Mouse (Mus musculus): ENCODE results near the gene Nkpd1. TPM values are rescaled to one million over a fixed set of nuclear protein-coding genes. Genes with fewer than 3 reads are reported as not detected.

Gene Nkpd1
- polyA plus RNA-seq (2017; shearing (Covaris generic)) = not detected

DNA sequence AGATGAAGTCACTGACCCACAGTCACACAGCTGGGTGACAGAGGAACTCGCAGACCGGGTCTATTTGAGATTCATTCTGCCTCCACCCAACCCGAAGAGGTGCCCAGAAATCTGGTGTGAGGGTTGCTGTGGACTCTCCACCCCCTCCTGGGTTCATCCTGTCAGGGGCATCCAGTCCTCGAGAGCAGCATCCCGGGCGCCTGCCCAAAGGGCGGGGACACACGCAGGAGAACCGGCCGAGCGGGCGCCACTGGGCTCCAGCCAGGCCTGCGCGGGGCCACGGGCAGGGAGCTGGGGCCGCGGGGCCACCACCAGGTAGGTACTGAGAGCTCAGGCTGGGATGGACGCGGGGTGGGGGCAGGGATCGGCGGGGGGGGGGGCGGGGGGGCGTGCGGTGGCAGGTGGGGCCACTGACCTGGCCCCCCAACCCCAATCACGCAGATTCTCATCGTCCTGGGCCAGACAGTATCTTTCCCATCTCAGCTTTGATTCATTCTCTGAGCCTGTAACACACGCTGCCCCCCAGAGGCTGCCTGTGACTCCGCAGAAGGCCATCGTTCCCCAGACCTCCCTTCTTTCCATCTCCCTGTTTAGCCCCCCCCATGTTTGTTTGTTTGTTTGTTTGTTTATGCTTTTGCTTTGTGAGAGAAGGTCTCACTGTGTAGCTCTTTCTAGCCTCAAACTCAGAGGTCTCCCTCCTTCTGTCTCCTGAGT, at the start of gene Nkpd1:
Gene Nkpd1 (plus strand): TSS at position 187 of the 714 bp plus-strand sequence.
- ATAC-seq = no peak

DNA sequence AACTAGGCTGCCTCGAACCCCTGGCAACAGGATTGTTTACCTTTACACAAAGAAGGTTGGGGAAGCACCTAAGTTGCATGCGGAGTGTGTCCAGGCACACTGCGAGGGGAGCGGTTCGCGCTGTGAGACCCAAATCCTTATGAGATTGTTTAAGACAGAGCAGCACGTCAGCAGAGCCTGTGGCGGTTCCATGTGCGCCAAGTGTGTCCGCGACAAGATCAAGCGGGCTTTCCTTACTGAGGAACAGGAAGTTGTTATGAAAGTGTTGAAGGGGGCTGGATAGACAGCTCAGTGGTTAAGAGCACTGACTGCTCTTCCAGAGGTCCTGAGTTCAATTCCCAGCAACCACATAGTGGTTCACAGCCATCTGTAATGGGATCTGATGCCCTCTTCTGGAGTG, 49.4 kb upstream of the Nkpd1 start:
- no peak for ATAC-seq

DNA sequence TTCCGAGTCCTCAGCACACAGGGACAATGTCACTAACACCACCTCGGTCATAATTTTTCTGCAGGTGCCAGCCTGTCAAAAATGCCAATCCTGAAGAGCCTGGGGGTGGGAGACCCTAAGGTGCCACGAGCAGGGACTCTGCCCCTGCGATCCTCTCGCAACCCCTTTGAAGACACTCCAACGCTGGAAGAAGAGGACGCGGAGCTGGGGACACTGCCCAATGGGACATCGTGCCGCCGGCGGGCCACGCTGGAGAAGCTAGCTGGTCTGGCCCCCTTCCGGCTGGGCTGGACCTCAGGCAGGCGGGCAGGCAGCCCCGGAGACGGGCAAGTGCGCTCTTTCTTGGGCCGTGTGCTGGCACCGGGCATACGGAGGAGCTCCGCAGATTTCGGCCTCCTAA, 48.2 kb upstream of the Nkpd1 start:
- ATAC-seq = no peak

DNA sequence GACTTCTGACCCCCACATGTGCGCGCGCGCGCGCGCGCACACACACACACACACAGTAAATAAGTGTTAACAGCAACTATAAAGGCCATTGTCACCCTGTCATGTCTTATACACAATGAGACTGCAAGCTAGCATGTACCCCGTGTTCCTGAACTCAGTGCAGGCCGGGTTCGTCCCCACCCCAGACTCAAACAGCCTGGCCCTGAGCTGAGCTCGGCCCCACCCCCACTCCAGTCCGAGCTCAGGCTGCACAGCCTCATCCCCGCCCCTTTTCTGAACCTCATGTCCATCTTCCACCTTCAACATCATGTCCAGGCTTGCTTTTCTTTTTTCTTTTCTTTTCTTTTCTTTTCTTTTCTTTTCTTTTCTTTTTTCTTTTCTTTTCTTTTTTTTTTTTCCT, 47.3 kb upstream of the Nkpd1 start:
- no peak for ATAC-seq

DNA sequence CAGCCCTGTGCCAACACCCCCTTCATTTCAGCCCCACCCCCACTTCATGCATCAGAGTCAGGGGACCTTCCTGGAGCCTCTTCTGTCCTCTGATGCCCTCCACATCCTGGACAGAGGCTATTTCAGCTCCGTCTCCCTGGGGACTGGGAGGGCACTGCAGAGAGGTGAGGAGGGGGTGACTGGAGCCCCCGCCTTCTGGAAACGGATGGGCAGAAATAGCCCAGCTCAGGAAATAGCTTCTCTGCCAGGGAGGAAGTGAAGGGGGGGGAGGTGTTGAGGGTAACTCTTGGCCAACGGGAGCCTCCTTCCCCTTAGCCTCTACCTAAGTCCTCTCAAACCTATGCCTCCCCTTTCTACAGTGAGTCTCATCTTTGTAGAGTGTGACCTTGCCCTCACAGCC, 45.2 kb upstream of the Nkpd1 start:
- peak; percentile 40 for ATAC-seq

DNA sequence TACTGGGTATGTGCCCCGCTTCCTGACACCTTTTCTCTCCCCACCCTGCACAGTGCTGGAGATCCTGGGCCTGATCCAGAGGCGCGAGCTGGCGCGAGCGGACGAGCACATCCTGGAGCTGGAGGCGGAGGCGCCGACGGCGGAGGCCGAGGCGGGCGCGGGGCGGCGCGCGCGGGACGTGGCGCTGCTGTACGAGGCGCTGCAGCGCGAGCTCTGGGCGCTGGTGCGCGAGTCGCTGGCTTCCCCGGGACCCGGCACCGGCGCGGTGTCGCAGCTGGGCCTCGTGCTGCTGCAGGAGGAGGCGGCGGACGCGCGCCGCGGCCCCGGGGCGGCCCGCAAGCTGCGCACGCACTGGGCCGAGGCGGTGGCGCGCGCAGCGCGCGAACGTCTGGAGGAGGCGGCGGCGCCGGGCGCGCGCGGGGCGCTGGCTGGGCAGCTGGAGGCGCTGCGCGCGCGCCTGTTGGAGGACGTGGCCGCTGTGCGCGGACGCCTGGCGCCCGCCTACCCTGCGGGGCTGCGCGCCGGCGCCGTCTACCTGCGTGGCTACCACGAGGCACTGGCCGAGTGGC, 43.7 kb upstream of the Nkpd1 start:
- no peak for ATAC-seq

DNA sequence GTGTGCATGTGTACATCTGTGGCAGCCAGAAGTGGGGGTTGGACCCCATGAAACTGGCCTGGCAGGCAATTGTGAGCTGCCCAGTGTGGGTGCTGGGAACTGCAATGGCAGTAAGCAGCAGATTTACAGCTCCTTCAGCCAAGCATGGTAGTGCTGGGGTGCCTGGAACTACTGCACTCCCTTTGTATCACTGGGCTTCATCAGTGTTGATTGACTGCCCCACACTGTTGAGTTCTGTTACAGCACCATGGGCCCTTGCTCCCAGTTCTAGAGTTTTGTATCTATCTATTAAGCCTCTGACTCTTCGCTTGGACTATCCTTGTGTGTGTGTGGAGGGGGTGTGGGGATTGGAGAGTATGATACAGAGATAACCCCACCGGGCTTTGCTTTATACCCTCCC, 40.6 kb upstream of the Nkpd1 start:
- no peak for ATAC-seq

DNA sequence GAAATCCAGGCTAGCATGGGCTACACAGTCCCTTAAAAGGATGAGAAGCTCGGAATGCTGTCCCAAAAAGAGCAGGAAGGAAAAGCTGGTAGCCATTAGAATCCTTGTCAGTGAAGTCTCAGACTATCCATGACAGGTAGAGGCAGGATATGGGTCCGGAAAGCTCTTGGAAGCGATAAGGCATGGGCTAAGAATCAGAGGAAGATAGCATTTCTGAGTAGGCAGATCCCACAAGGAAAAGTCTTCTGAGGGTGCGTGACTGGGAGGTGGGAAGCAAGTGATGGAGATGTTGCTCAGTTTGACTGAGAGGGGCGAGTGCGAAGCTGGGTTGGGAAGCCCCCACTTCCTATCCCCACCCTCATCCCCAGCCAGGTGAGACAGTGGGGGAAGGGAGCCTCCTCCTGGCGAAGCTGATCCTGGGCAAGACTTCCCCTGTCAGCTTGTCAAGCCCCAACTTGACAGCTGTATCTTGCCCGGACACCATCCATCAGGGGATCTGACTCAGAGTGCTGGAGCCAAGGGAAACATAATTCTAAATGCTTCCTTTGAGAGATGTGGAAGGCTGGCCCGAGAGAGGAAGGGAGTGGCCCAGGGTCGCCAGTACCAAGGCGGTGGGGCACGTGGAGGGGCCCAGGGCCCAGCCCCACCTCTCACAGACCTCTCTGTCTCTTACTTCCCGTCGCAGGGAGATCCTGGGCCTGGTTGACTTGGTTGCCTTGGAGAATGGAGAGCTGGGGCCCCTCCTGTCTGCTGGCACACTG, 39.8 kb upstream of the Nkpd1 start:
- no peak for ATAC-seq

DNA sequence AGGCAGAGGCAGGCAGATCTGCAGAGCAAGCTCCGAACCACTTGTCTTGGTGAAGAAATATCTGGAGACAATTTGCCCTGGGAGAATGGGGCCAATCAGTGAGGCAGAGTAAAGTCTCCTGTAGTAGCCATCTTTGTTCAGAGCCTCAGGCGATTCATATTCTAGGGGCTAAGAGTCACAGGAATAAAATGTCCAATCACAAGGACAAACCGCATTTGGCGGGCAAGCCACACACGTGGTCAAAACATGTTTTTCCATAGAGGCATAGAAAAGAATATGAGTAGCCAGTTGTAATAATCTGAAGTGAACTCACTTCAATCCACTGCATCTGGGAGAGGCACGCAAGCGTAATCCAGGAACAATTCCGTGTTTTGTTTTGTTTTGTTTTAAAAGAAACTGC, 34.4 kb upstream of the Nkpd1 start:
- ATAC-seq = no peak

DNA sequence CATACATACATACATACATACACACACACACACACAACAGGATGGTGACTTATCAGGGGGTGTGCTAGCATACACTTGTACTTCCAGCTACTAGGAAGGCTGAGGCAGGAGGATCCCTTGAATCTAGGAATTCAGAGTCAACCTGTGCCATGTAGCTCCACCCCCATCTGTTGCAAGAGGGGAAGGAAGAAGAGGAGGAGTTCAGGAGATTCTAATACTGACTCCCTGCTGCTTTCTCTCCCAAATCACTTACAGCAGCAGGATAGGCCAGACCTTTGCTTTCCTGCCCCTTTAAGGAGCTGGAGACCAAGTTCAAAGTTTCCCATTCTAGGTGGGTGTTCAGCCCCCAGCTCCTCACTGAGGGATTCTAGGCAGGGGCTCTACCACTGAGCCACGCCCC, 32.1 kb upstream of the Nkpd1 start:
- ATAC-seq = no peak

DNA sequence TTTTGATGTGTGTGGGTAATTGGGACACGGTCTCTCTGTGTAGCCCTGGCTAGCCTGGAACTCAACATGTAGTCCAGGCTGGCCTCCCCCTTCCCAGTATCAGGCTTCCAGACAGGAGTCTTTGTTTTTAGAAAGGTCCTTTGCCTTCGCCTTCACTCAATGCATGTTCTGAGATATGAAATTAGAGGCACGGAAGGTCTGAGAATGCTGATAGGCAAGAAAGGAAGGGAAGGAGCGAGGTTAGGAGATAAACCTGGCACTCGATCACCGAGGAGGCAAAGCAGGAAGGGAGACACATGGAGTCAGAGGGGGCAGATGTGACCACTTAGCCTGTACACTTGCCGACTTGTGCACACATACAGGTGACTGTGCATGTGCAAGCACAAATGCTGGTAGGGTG, 31.1 kb upstream of the Nkpd1 start:
- no peak for ATAC-seq

DNA sequence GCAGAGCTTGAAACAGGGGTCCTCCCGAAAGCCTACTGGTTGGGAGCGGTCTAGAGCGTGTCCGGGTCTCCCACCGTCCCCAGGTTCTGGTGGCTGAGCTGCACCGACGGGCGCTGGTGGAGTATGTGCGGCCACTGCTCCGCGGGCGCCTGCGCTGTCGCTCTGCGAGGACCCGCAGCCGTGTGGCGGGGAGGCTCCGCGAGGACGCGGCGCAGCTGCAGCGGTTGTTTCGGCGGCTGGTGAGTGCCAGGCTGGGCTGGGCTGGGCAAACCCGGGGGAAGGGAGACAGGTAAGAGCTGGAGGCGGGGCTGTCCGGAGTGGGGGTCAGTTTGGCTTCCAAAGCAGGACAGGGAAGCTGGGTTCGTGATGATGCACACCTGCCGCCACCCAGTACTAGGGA, 28.1 kb upstream of the Nkpd1 start:
- no peak for ATAC-seq

DNA sequence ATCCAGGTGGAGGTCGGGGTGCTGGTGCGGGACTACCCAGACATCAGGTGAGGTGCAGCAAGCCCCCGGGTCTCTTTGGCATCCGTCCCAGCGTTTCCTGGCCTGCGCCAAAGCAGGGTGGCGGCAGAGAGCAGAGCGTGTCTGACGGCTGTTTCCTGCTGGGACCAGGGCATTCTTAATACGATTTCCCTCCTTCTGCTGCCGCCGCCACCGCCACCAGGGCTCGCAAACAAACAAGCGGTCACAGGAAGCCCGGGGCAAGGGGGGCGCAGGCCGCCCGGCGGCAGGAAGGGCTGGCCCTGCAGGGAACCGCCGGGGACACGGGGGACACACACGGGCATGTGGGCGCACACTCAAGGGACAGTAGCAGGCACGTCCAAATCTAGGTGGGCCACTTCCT, 25.9 kb upstream of the Nkpd1 start:
- ATAC-seq = no peak

DNA sequence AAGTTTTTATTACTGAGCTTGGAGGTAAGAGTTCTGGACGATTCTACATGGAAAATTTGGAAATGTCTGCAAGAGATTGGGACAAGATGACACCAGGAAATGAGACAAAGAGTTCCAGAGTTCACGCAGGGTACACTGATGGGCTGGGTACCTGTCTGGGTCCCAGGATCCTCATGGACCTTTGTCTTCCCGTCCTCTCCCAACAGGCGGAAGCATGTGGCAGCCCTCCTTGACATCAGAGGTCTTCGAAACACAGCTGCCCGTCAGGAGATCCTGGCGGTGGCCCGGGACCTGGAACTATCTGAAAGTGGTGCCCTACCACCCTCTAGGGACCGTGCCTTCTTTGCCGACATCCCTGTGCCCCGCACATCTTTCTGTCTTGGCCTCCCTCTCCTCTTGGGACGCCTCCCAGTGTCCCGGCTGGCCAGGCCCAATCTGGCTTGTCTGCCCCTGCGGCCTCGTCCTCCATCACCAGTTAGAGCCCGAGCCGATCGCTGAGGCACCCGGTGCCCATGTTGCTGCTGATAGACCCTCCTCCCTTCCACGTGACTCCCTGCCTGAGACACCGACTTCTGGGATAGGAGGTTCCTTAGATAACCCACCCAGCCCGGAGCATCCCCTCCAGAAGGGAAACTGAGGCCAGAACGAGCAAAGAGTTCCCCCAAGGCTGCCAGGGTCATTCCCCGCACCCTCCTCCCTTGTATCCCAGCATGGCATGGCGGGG, 22.7 kb upstream of the Nkpd1 start:
- no peak for ATAC-seq

DNA sequence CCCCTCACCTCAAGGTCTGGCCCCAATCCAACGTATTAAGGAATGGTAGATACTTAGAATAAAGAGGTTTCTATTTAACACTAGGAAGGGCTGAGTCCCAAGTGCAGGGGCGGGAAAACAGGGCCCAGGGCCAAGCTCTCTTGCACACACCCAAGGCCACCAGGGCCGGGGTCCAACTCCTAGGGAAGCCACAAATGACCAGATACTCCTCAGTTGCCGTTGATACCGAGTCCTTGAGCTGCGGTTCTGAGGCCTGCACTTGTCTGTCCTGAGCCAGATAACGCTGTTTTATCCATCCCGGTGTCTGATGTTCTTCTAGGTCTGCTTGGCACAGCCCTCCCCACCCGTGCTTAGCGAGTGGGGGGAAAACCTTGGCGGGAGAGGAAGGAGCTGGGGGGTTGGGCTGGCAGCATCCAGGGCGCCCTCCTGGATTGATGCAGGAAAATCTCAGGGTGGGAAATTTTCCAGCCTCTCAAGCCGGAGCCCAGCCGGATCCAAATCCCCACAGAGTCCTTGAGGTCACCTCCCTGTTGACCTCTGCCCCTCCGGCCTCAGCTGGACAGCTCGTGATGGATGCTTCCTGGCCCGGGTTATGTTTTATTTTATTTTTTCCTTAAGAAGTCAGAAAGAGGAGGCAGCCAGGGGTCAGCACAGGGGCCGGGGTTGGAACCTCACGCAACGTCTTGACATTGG, 22.0 kb upstream of the Nkpd1 start:
- no peak for ATAC-seq

DNA sequence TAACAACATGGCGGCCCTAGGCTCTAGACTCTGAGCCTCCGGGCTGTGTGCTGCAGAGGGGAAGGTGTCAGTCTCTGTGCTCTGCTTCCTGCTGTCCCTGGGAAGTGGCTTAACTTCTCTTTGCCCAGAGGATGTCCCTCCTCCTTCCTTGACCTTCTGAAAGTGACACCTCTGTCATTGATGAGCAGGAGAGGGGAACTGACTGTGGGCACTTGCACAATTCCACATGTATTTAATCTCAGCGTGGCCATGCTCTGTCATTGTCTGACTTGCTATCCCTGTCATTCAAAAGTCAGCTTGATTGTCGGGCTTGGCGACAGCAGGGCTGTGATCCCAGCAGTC, 21.5 kb upstream of the Nkpd1 start:
- ATAC-seq = no peak

DNA sequence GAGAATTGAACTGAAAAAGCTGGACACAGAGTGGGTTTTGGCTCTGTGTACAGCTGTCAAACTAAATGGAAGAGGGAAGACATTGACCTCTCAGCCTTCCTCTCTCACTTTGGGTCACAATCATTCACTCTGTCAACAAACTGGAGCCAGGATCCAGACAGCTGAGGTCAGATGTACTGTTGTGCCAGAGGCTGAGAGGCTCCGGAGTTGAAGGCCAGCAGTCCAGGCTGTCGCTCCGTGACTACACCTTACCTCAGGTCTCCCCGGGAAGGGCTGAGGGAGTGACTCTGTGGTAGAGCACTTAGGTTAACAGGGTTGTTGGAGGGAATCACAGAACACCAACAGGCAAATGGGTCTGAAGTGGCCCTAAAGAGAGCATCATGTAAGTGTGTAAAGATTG, 19.3 kb upstream of the Nkpd1 start:
- ATAC-seq = no peak

DNA sequence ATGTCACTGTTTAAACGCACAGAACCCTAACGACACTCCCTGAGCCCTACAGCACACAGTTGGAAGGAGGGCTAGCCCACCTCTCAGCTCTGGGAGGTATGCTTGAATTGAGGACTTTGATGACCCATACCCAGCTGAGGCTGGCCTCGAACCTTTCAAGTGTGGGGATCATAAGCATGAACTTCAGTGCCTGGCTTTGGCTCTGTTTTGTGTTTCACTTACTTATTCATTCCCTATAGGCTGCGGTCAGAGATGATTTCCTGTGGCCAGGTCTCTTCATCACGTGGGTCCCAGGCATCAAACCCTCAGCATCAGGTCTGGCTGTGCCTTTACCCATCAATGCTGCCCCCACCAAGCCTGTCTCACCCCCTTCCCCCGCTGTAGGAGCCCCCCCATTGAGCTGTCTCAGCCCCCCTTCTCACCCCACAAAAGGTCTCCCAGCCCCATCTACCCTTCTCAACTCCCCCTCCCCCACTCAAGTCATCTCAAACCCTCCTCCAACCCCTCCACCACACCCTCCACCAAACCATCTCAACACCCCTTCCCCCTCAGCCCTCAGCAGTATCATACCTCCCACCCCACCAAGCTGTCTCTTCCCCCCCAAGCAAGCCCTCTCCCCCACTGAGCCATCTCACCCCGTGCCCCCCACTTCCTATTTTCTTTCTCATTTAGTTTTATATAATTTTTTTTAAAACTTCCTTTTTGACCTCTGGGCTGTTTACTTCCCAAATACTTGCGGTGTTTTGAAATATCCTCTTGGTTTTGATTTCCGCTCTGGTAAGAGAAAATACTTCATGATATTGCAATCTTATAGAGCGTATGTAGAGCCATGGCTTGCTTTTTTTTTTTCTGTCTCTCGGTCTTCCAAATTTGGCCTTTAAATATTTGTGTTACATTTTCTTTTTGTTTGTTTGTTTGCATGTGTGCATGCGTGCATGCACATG, 16.9 kb upstream of the Nkpd1 start:
- ATAC-seq = no peak

DNA sequence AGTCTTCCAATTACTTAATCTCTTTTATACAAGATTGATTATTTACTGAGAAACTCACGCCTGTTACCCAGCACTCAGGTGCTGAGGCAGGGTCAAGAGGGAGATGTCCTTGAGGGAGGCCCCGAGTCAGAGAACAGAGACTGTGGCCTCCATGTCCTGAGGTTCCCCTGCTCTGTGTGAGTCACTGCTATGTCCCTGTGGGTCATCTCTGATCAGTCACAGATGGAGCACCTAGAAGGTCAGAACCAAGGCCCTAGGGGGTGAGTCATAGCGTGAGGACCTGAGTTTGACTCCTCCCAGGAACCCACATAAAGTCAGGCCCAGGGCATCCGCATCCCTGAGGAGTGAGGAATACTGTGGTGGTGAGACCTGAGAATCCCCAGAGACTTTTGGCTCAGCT, 16.0 kb upstream of the Nkpd1 start:
- no peak for ATAC-seq

DNA sequence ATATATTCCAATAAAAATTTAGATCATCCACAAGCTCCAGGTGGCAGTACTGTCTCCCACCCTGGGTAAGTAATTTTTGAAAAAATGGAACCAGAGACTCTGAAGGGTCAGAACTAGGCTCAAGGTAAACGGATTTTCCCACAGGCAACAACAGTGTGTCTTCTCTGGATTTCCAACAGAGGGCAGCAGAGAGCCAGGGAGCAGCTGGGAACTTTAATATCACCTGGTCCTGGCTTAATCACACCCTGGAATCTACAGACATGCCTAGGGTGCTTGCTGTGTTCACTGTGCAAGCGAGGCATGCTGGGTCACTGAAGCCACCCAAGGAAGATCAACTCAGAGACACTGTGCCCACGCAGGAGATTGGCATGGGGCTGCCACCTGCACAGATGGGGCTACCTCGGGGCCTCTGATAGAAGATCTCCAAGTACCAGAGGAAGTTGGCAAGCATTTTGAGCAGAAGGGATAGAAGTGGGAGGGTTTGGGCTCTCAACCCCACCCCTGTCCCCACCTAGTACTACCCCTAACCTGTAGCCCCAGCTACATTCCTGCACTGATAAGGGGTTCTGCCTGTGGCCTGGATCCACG, 14.1 kb upstream of the Nkpd1 start:
- no peak for ATAC-seq

DNA sequence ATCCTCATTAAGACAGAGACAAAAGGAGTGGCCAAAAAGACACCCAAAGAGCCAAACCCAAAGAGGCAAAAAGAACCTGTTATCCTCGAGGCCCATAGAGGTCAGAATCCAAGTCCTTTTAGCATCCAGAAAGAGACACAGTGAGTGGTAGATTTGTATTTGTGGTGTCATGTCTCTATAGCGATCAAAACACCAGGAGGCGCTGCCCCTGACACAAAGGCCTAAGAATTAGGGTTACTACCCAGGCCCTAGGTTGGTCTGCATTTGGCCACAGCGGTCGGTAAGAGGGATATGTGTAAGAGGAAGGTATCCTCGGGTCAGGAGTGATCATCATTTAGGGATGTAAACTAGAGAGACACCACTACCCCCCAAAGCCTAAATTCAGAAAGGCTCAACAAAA, 11.3 kb upstream of the Nkpd1 start:
- no peak for ATAC-seq
